Mouse (Mus musculus): Measurements from ENCODE around the gene Rnft2. TPM values are rescaled to one million over a fixed set of nuclear protein-coding genes. Genes with fewer than 3 reads are reported as not detected.

Gene Rnft2
- total RNA-seq, 2 experiments from 2014 or later, result 9.3 to 9.9 TPM

GRCm38 (mm10) chr5:118174310-118175009 lies 70.5 kb downstream of the Rnft2 start:
- no peak for DNase-seq (ENCODE audit: low spot score in 2 of 2)

- no peak for DNase-seq (ENCODE audit: low spot score in 2 of 2)
Measured at GRCm38 (mm10) chr5:118172078-118172723, 72.7 kb downstream of the Rnft2 start.

GRCm38 (mm10) chr5:118171665-118172064 lies 73.3 kb downstream of the Rnft2 start:
- DNase-seq (ENCODE audit: low spot score in 2 of 2), result no peak

- no peak for DNase-seq (ENCODE audit: low spot score in 2 of 2)
Measured at GRCm38 (mm10) chr5:118170888-118171529, 73.9 kb downstream of the Rnft2 start.

GRCm38 (mm10) chr5:118169222-118170221 lies 75.4 kb downstream of the Rnft2 start:
- no peak for DNase-seq (ENCODE audit: low spot score in 2 of 2)

GRCm38 (mm10) chr5:118167561-118167995 lies 77.3 kb downstream of the Rnft2 start:
- no peak for DNase-seq (ENCODE audit: low spot score in 2 of 2)

- DNase-seq (ENCODE audit: low spot score in 2 of 2), result no peak
Measured at GRCm38 (mm10) chr5:118165462-118165861, 79.5 kb downstream of the Rnft2 start.

GRCm38 (mm10) chr5:118164581-118164980 lies 80.3 kb downstream of the Rnft2 start, which contains the start of gene Hrk:
Gene Hrk, plus strand, starts transcription at chr5:118164648.
- DNase-seq (ENCODE audit: low spot score in 2 of 2), result no peak

- no peak for DNase-seq (ENCODE audit: low spot score in 2 of 2)
Measured at GRCm38 (mm10) chr5:118160691-118161090, 84.2 kb downstream of the Rnft2 start.

- no peak for DNase-seq (ENCODE audit: low spot score in 2 of 2)
Measured at GRCm38 (mm10) chr5:118156976-118157375, 87.9 kb downstream of the Rnft2 start.

- DNase-seq (ENCODE audit: low spot score in 2 of 2), result no peak
Measured at GRCm38 (mm10) chr5:118155565-118155947, 89.4 kb downstream of the Rnft2 start.

GRCm38 (mm10) chr5:118154839-118155564 lies 89.9 kb downstream of the Rnft2 start, which contains the start of gene Fbxw8:
Gene Fbxw8, minus strand, starts transcription at chr5:118155464.
- peak; percentile 79 to 80 for DNase-seq (ENCODE audit: low spot score in 2 of 2)

GRCm38 (mm10) chr5:118149711-118150110 lies 95.2 kb downstream of the Rnft2 start:
- no peak for DNase-seq (ENCODE audit: low spot score in 2 of 2)

- no peak for DNase-seq (ENCODE audit: low spot score in 2 of 2)
Measured at GRCm38 (mm10) chr5:118147264-118147663, 97.7 kb downstream of the Rnft2 start.

GRCm38 (mm10) chr5:118145999-118146679 lies 98.8 kb downstream of the Rnft2 start:
- DNase-seq (ENCODE audit: low spot score in 2 of 2), result no peak

- no peak for DNase-seq (ENCODE audit: low spot score in 2 of 2)
Measured at GRCm38 (mm10) chr5:118145458-118145857, 99.5 kb downstream of the Rnft2 start.

- no peak for DNase-seq (ENCODE audit: low spot score in 2 of 2)
Measured at GRCm38 (mm10) chr5:118144770-118145169, 100.1 kb downstream of the Rnft2 start.

GRCm38 (mm10) chr5:118144327-118144726 lies 100.6 kb downstream of the Rnft2 start:
- no peak for DNase-seq (ENCODE audit: low spot score in 2 of 2)

- no peak for DNase-seq (ENCODE audit: low spot score in 2 of 2)
Measured at GRCm38 (mm10) chr5:118143211-118144026, 101.5 kb downstream of the Rnft2 start.

Data from adrenal gland, postnatal 4 days (tissue).